Mouse (Mus musculus): ENCODE results near the gene Per1.

DNA sequence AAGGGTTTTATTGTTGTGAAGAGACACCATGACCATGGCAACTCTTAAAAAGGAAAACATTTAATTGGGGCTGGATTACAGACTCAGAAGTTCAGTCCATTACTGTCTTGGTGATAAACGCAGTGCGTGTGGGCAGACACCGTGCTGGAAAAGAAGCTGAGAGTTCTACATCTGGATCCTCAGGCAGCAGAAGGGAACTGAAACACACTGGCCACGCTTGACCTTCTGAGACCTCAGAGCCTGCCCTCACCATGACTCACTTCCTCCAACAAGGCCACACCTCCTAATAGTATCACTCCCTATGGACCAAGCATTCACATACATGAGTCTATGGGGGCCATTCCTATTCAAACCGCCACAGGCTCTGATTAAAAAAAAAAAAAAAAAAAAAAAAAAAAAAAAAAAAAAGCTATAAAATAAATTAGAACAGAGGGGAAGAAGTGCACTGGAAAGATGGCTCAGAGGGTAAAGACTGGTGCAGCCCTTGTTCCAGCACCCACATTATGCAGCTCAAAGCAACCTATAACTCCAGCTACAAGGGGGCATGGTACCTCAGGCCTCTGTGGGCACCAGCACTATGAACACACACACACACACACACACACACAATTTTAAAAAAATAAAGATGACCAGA is 16.1 kb upstream of the Per1 start:
- TF ChIP-seq CTCF (IDR thresholded peaks at IDR 0.05; ENCODE audit: low read depth, low read length) (no peak), POLR2AphosphoS5 (IDR thresholded peaks at IDR 0.05; ENCODE audit: insufficient replicate concordance, low read depth, low read length) (no peak), TAL1 (conservative IDR thresholded peaks at IDR 0.05; ENCODE audit: low read depth, low read length) (no peak)
